Mouse (Mus musculus) erythroblast, embryonic 14.5 days (primary cell): Measurements from ENCODE around the gene Mtmr4.

Experiments used
- GATA1 ChIP-seq: IDR thresholded peaks from 2 replicates; pipeline ENCODE4 v1.6.1; 2012; ENCODE audit warnings: low read length, inconsistent platforms, mixed read lengths
- TAL1 ChIP-seq: IDR thresholded peaks from 3 replicates; pipeline ENCODE4 v1.6.1; 2012; ENCODE audit warnings: low read length, inconsistent platforms, mixed read lengths

GRCm38 (mm10) chr11:87577601-87578248 lies 14.2 kb upstream of the Mtmr4 start:
- TF ChIP-seq TAL1 (no peak), GATA1 (no peak)
